Mouse (Mus musculus): ENCODE data around the gene Mansc1. TPM values are rescaled to one million over a fixed set of nuclear protein-coding genes. Genes with fewer than 3 reads are reported as not detected.
A peak's percentile ranks its signal among the peaks of the same experiment; 100 is the strongest.

The Mansc1 gene
- total and polyA plus RNA-seq, 2 experiments from 2014 or later: 2.2 to 3.8 TPM

DNA sequence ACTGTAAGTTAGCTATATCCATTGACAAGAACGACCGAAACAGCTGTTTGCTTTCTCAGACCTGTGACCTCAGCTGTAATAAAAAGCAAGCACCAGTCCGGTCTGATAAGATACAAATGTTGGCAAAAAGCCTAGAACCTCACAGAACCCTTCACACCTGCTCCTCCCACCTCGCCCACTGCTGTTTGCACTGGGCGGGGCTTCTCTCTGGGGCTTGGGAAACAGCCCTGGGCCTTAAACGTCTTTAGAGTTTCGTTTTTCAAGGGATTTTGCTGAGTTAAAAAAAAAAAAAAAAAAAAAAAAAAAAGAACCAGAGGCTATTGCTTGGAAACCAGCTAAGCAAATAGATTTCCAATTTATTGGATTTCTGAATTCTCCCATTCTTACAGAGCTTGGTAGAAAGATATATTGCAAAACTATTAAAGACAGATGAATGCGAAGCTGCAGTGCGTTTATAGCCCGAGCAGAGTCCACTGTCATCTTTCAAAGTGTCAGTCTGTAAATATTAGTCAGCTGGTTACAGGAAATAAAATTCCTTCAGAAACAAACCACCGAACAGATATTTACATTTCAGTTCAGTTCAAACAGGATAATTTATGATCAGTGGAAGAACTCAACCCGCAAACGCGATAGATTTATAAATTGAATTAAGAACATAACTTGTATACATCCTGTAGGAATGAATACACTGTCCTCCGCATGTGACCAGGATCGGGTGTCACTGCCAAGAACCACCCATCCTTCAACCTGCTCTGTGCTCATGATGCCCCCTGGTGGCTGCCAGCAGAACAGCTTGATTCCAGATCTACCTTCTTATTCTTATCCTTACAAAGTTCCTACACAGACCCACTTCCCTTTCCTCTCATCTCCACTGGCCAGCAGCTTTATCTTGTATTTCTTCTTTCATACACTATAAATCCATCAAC, 17.3 kb downstream of the Mansc1 start:
- Histone ChIP-seq H3K4me2 (ENCODE audit: low read depth, low read length) (peak overlapping the region; percentile 38), H3K9ac (replicated peaks; ENCODE audit: low read length) (no peak overlapping the region), H3K4me1 (ENCODE audit: insufficient read depth, low read length) (no peaks in the 10 kb centered on the region), H3K36me3 (ENCODE audit: insufficient read depth, low read length) (no peaks in the 10 kb centered on the region), H3K9me3 (ENCODE audit: low read length) (no peaks in the 10 kb centered on the region), H3K27me3 (ENCODE audit: insufficient read depth, low read length) (no peaks in the 10 kb centered on the region), H3K4me3 (ENCODE audit: low read length) (no peak overlapping the region), H3K27ac (no peak overlapping the region)
- 24% methylated on average over 16 of the region's 16 CpGs for WGBS
- peak; percentile 98 for TF ChIP-seq CTCF (IDR thresholded peaks at IDR 0.05; ENCODE audit: low read depth)
- peak; percentile 68 for ATAC-seq
- peak; percentile 88 for DNase-seq (ENCODE audit: low spot score)

DNA sequence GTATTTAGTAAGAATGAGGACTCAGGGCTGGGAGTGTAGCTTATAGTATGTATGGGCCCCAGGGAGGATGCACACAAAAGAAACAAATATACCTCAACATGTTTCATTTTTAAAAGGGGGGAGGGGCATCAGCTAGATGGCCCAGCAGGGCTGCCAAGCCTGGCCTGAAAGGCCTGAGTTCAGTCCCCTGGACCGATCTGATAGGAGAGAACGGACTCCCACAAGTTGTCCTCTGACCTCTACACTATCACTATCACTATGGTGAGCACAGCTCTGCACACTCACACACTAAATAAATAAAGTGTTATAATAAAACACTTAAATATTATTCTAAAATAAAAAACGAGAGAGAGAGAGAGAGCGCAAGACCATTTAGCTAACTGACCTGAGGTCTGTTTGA, 18.0 kb downstream of the Mansc1 start:
- H3K4me2 ChIP-seq (ENCODE audit: low read depth, low read length): no peak overlapping the region
- no peak overlapping the region for H3K27ac ChIP-seq
- no peak for TF ChIP-seq CTCF (IDR thresholded peaks at IDR 0.05; ENCODE audit: low read depth)

DNA sequence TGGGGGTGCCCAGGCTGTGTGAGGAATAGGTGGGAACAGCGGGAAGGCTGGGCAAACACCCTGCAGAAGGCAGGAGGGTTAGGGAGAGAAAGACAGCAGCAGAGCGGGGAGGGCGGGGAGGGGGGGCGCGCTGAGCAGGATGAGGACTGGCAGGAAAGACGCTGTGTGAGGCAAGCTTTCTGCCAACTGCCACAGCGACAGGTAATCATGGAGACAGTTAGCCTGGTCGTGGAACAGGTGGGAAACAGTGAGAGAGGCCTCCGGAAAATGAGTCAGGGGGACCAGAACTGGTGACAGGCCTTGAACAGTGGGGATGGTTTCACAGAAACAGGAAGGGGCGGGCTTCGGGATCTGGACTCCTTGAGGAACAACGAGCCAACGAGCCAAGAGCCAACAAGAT, 20.4 kb downstream of the Mansc1 start:
- no peak overlapping the region for H3K4me3 ChIP-seq (ENCODE audit: low read length)
- H3K4me2 ChIP-seq (ENCODE audit: low read depth, low read length): no peak overlapping the region
- no peaks in the 10 kb centered on the region for H3K9me3 ChIP-seq (ENCODE audit: low read length)
- 75% methylated on average over 13 of the region's 13 CpGs for WGBS
- no peak for TF ChIP-seq CTCF (IDR thresholded peaks at IDR 0.05; ENCODE audit: low read depth)
- no peaks in the 10 kb centered on the region for H3K27me3 ChIP-seq (ENCODE audit: insufficient read depth, low read length)
- ATAC-seq (no peak), DNase-seq (ENCODE audit: low spot score) (no peak)
- H3K9ac ChIP-seq (replicated peaks; ENCODE audit: low read length): no peak overlapping the region
- H3K4me1 ChIP-seq (ENCODE audit: insufficient read depth, low read length): no peaks in the 10 kb centered on the region
- no peak overlapping the region for H3K27ac ChIP-seq
- no peaks in the 10 kb centered on the region for H3K36me3 ChIP-seq (ENCODE audit: insufficient read depth, low read length)

More for the DNA sequence above, 18.0 kb downstream of the Mansc1 start:
- no peaks in the 10 kb centered on the region for H3K4me1 ChIP-seq (ENCODE audit: insufficient read depth, low read length)
- ATAC-seq (no peak), DNase-seq (ENCODE audit: low spot score) (no peak)
- H3K9ac ChIP-seq (replicated peaks; ENCODE audit: low read length): no peak overlapping the region
- no peaks in the 10 kb centered on the region for H3K9me3 ChIP-seq (ENCODE audit: low read length)
- no peaks in the 10 kb centered on the region for H3K27me3 ChIP-seq (ENCODE audit: insufficient read depth, low read length)
- 86% methylated on average over 4 of the region's 4 CpGs for WGBS
- no peak overlapping the region for H3K4me3 ChIP-seq (ENCODE audit: low read length)
- no peaks in the 10 kb centered on the region for H3K36me3 ChIP-seq (ENCODE audit: insufficient read depth, low read length)

DNA sequence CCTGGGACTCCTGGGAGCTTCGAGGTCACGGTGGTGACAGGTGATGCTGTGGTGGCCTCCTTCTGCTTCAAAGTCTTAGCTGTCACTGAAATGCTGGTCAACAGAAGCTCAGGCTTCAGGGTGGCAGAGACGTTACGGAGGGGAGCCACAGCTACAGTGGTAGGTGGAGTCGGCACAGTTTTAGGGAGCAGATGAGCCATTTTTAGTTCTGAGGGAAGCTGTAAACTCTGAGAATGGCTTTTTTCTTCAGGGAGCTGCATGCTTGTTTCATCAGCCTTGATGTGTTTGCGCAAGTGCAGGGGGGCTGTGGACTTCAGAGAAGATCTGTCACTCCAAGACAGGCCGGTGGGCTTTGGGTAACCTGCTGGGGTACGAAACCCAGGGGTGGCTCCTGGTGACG, 21.9 kb downstream of the Mansc1 start:
- H3K36me3 ChIP-seq (ENCODE audit: insufficient read depth, low read length): no peaks in the 10 kb centered on the region
- ATAC-seq: no peak
- H3K27me3 ChIP-seq (ENCODE audit: insufficient read depth, low read length): no peaks in the 10 kb centered on the region
- no peak for TF ChIP-seq CTCF (IDR thresholded peaks at IDR 0.05; ENCODE audit: low read depth)
- H3K9ac ChIP-seq (replicated peaks; ENCODE audit: low read length): no peak overlapping the region
- no peaks in the 10 kb centered on the region for H3K4me1 ChIP-seq (ENCODE audit: insufficient read depth, low read length)
- no peak overlapping the region for H3K4me2 ChIP-seq (ENCODE audit: low read depth, low read length)
- H3K9me3 ChIP-seq (ENCODE audit: low read length): no peaks in the 10 kb centered on the region
- H3K27ac ChIP-seq: no peak overlapping the region
- H3K4me3 ChIP-seq (ENCODE audit: low read length): no peak overlapping the region
- WGBS: 84% methylated on average over 9 of the region's 9 CpGs
- no peak for DNase-seq (ENCODE audit: low spot score)

DNA sequence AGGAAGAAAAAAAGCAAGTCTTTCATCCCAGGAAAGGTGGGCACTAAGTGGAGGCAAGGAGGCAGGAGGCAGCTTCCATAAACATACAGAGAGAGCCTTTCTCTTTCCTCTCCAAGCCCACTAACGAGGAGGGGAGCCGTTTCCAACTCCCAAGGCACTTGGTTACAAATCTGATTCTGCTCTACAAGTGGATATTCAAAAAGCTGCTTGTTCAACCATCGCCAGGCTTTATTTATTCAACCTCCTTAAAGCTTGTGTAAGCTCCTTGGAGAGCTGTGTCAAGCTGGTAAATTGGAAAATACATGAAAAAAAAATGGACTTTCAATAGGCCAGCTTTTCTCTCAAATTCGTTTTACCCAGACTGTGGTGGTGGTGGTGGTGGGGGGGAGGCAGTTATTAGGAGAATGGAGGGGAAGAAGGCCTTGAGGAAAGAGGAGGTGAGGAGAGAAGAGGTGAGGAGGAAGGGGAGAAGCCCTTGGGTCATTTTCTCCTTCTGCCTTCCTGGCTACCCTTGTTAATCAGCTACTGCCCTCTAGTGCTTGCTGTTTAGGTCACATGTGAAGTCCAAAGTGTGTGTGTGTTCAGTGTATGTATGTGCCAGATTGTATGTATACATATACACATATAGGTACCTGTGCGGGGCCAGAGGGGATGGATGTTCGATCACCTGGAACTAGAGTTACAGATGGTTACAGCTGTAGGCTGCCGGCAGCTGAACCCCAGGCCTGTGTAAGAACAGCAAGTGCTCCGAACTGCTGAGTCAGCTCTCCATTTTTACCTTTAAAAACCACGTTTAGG, 25.1 kb downstream of the Mansc1 start:
- Histone ChIP-seq H3K36me3 (ENCODE audit: insufficient read depth, low read length) (no peaks in the 10 kb centered on the region), H3K4me3 (ENCODE audit: low read length) (no peak overlapping the region), H3K27ac (no peak overlapping the region), H3K9ac (replicated peaks; ENCODE audit: low read length) (no peak overlapping the region), H3K4me2 (ENCODE audit: low read depth, low read length) (no peak overlapping the region), H3K4me1 (ENCODE audit: insufficient read depth, low read length) (no peaks in the 10 kb centered on the region), H3K27me3 (ENCODE audit: insufficient read depth, low read length) (no peaks in the 10 kb centered on the region), H3K9me3 (ENCODE audit: low read length) (no peaks in the 10 kb centered on the region)
- DNase-seq (ENCODE audit: low spot score) (peak; percentile 76), ATAC-seq (peak; percentile 75; the same call in 1 of the 2 replicates)
- peak; percentile 81 for TF ChIP-seq CTCF (IDR thresholded peaks at IDR 0.05; ENCODE audit: low read depth)
- WGBS: 56% methylated on average over 9 of the region's 9 CpGs

DNA sequence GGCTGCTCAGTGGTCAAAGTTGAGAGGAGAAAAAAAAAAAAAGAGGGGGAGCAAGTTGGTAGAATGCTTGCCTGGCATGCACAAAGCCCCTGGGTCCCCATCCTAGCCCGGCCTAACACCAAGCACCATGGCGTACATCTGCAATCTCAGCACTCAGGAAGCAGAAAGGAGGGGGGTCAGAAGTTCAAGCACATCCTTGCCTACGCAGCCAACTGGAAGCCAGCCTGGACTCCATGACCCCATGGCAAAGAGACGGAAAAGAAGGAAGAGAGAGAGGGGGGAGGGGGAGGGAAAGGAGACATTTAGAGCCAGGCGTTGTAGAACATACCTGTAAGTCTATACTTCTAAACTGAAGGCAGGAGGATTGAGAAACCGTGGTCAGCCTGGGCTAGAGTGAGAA, 25.7 kb downstream of the Mansc1 start:
- WGBS: 73% methylated on average over 6 of the region's 6 CpGs
- no peaks in the 10 kb centered on the region for H3K4me1 ChIP-seq (ENCODE audit: insufficient read depth, low read length)
- no peak for TF ChIP-seq CTCF (IDR thresholded peaks at IDR 0.05; ENCODE audit: low read depth)
- H3K36me3 ChIP-seq (ENCODE audit: insufficient read depth, low read length): no peaks in the 10 kb centered on the region
- H3K9ac ChIP-seq (replicated peaks; ENCODE audit: low read length): no peak overlapping the region
- DNase-seq (ENCODE audit: low spot score): no peak
- no peak for ATAC-seq
- H3K4me2 ChIP-seq (ENCODE audit: low read depth, low read length): no peak overlapping the region
- H3K27me3 ChIP-seq (ENCODE audit: insufficient read depth, low read length): no peaks in the 10 kb centered on the region
- no peaks in the 10 kb centered on the region for H3K9me3 ChIP-seq (ENCODE audit: low read length)
- no peak overlapping the region for H3K27ac ChIP-seq
- H3K4me3 ChIP-seq (ENCODE audit: low read length): no peak overlapping the region

Measured in hindbrain, postnatal 0 days (tissue).